Mouse (Mus musculus) urinary bladder, adult 18-20 months (tissue): ENCODE results near the gene Cd164l2.

Experiments used
- DNase-seq, 2 experiments: peaks; one replicate each; pipeline ENCODE4 v3.0.0; 2022; ENCODE audit warnings: low spot score in 2 of 2, mixed read lengths in 2 of 2

Cd164l2 gene

GRCm38 (mm10) chr4:133220656-133221055 is 8.7 kb downstream of the Cd164l2 start:
- peak in 1 of 2 experiments; percentile 60 for DNase-seq

GRCm38 (mm10) chr4:133221701-133222100 is 9.8 kb downstream of the Cd164l2 start:
- DNase-seq = no peak

GRCm38 (mm10) chr4:133223875-133224274 is 11.9 kb downstream of the Cd164l2 start:
- DNase-seq = no peak

GRCm38 (mm10) chr4:133226073-133226472 is 14.1 kb downstream of the Cd164l2 start:
- no peak for DNase-seq

- no peak for DNase-seq
Observed at GRCm38 (mm10) chr4:133227636-133228035, 15.7 kb downstream of the Cd164l2 start.

- DNase-seq = no peak
Observed at GRCm38 (mm10) chr4:133229582-133229981, 17.7 kb downstream of the Cd164l2 start.

GRCm38 (mm10) chr4:133233285-133233976 is 21.5 kb downstream of the Cd164l2 start:
- DNase-seq = peak in 1 of 2 experiments; percentile 44

GRCm38 (mm10) chr4:133234771-133235170 is 22.8 kb downstream of the Cd164l2 start:
- DNase-seq = no peak

GRCm38 (mm10) chr4:133235415-133235814 is 23.5 kb downstream of the Cd164l2 start:
- DNase-seq = no peak

- no peak for DNase-seq
Observed at GRCm38 (mm10) chr4:133237911-133238310, 26.0 kb downstream of the Cd164l2 start.

GRCm38 (mm10) chr4:133240490-133240921 is 28.6 kb downstream of the Cd164l2 start, which contains the start of gene Map3k6:
TSS of gene Map3k6 (plus strand) at chr4:133240818.
- DNase-seq = peak in 1 of 2 experiments; percentile 88

- peak; percentile 86 to 92 for DNase-seq
Observed at GRCm38 (mm10) chr4:133240934-133241908, 29.3 kb downstream of the Cd164l2 start.

GRCm38 (mm10) chr4:133241910-133242309 is 30.0 kb downstream of the Cd164l2 start:
- DNase-seq = no peak

GRCm38 (mm10) chr4:133242710-133243109 is 30.8 kb downstream of the Cd164l2 start:
- no peak for DNase-seq

- DNase-seq = no peak
Observed at GRCm38 (mm10) chr4:133243538-133243937, 31.6 kb downstream of the Cd164l2 start.

- no peak for DNase-seq
Observed at GRCm38 (mm10) chr4:133244289-133244688, 32.4 kb downstream of the Cd164l2 start.

GRCm38 (mm10) chr4:133247072-133247471 is 35.1 kb downstream of the Cd164l2 start:
- DNase-seq = no peak

GRCm38 (mm10) chr4:133247806-133248449 is 36.0 kb downstream of the Cd164l2 start:
- no peak for DNase-seq

GRCm38 (mm10) chr4:133250609-133251008 is 38.7 kb downstream of the Cd164l2 start:
- peak; percentile 82 to 87 for DNase-seq

GRCm38 (mm10) chr4:133251214-133251613 is 39.3 kb downstream of the Cd164l2 start:
- peak in 1 of 2 experiments; percentile 48 for DNase-seq

GRCm38 (mm10) chr4:133252089-133252488 is 40.2 kb downstream of the Cd164l2 start:
- no peak for DNase-seq

- DNase-seq = no peak
Observed at GRCm38 (mm10) chr4:133253412-133253811, 41.5 kb downstream of the Cd164l2 start.
